Mouse (Mus musculus): ENCODE data around the gene Dpm3. TPM values are rescaled to one million over a fixed set of nuclear protein-coding genes. Genes with fewer than 3 reads are reported as not detected.

Dpm3 gene
- polyA plus RNA-seq, 1 experiment from 2014 or later: 120 TPM

GRCm38 (mm10) chr3:89250435-89251040 lies 8.6 kb upstream of the Dpm3 start:
- no peak overlapping the region for H3K9ac ChIP-seq (ENCODE audit: low read depth, low read length)
- H3K4me3 ChIP-seq (ENCODE audit: low read depth, low read length): no peak overlapping the region
- TF ChIP-seq CTCF (IDR thresholded peaks at IDR 0.05; ENCODE audit: low read depth): peak; percentile 89
- no peaks in the 10 kb centered on the region for H3K27me3 ChIP-seq (replicated peaks; ENCODE audit: control insufficient read depth, insufficient read depth, low read length)
- H3K36me3 ChIP-seq (ENCODE audit: control insufficient read depth, insufficient read depth): peaks cover 6% of the 10 kb centered on the region; the same call in 1 of the 2 replicates
- H3K4me1 ChIP-seq (replicated peaks; ENCODE audit: control insufficient read depth, insufficient read depth, low read length): 0 out of 2 replicates have a peak, but pooled peaks cover 12% of the 10 kb centered on the region
- no peak overlapping the region for H3K4me2 ChIP-seq (replicated peaks; ENCODE audit: low read depth)
- WGBS: 19% methylated on average over 7 of the region's 7 CpGs
- H3K9me3 ChIP-seq (ENCODE audit: control insufficient read depth): no peaks in the 10 kb centered on the region
- H3K27ac ChIP-seq (ENCODE audit: low read depth, low read length): peak overlapping the region; percentile 22; the same call in 1 of the 2 replicates
- ATAC-seq: 0 out of 2 replicates have a peak, but pooled peaks have one; percentile 17

GRCm38 (mm10) chr3:89251365-89251895 lies 7.7 kb upstream of the Dpm3 start:
- Histone ChIP-seq H3K4me2 (replicated peaks; ENCODE audit: low read depth) (peak overlapping the region; percentile 54), H3K9me3 (ENCODE audit: control insufficient read depth) (no peaks in the 10 kb centered on the region), H3K4me1 (replicated peaks; ENCODE audit: control insufficient read depth, insufficient read depth, low read length) (0 out of 2 replicates have a peak, but pooled peaks cover 12% of the 10 kb centered on the region), H3K9ac (ENCODE audit: low read depth, low read length) (no peak overlapping the region), H3K4me3 (ENCODE audit: low read depth, low read length) (no peak overlapping the region), H3K36me3 (ENCODE audit: control insufficient read depth, insufficient read depth) (peaks cover 6% of the 10 kb centered on the region; the same call in 1 of the 2 replicates), H3K27ac (ENCODE audit: low read depth, low read length) (peak overlapping the region; percentile 41; the same call in 1 of the 2 replicates), H3K27me3 (replicated peaks; ENCODE audit: control insufficient read depth, insufficient read depth, low read length) (no peaks in the 10 kb centered on the region)
- peak; percentile 16; the same call in 1 of the 2 replicates for TF ChIP-seq CTCF (IDR thresholded peaks at IDR 0.05; ENCODE audit: low read depth)
- WGBS: 12% methylated on average over 17 of the region's 17 CpGs
- peak; percentile 22; the same call in 1 of the 2 replicates for ATAC-seq

GRCm38 (mm10) chr3:89254994-89255393 lies 4.2 kb upstream of the Dpm3 start:
- Histone ChIP-seq H3K9me3 (ENCODE audit: control insufficient read depth) (no peaks in the 10 kb centered on the region), H3K4me3 (ENCODE audit: low read depth, low read length) (no peak overlapping the region), H3K36me3 (ENCODE audit: control insufficient read depth, insufficient read depth) (no peaks in the 10 kb centered on the region), H3K4me1 (replicated peaks; ENCODE audit: control insufficient read depth, insufficient read depth, low read length) (0 out of 2 replicates have a peak, but pooled peaks cover 12% of the 10 kb centered on the region), H3K27ac (ENCODE audit: low read depth, low read length) (no peak overlapping the region), H3K4me2 (replicated peaks; ENCODE audit: low read depth) (no peak overlapping the region), H3K27me3 (replicated peaks; ENCODE audit: control insufficient read depth, insufficient read depth, low read length) (no peaks in the 10 kb centered on the region), H3K9ac (ENCODE audit: low read depth, low read length) (no peak overlapping the region)
- TF ChIP-seq CTCF (IDR thresholded peaks at IDR 0.05; ENCODE audit: low read depth): no peak; the same call in 1 of the 2 replicates
- 0 out of 2 replicates have a peak, but pooled peaks have one; percentile 17 for ATAC-seq
- 63% methylated on average over 5 of the region's 5 CpGs for WGBS

GRCm38 (mm10) chr3:89256177-89256576 lies 3.0 kb upstream of the Dpm3 start:
- no peak overlapping the region for H3K4me2 ChIP-seq (replicated peaks; ENCODE audit: low read depth)
- 80% methylated on average over 5 of the region's 5 CpGs for WGBS
- H3K9me3 ChIP-seq (ENCODE audit: control insufficient read depth): no peaks in the 10 kb centered on the region
- no peak for ATAC-seq
- H3K27ac ChIP-seq (ENCODE audit: low read depth, low read length): no peak overlapping the region
- no peak for TF ChIP-seq CTCF (IDR thresholded peaks at IDR 0.05; ENCODE audit: low read depth)
- H3K4me3 ChIP-seq (ENCODE audit: low read depth, low read length): no peak overlapping the region
- no peak overlapping the region for H3K9ac ChIP-seq (ENCODE audit: low read depth, low read length)
- H3K27me3 ChIP-seq (replicated peaks; ENCODE audit: control insufficient read depth, insufficient read depth, low read length): no peaks in the 10 kb centered on the region
- H3K36me3 ChIP-seq (ENCODE audit: control insufficient read depth, insufficient read depth): no peaks in the 10 kb centered on the region
- 0 out of 2 replicates have a peak, but pooled peaks cover 12% of the 10 kb centered on the region for H3K4me1 ChIP-seq (replicated peaks; ENCODE audit: control insufficient read depth, insufficient read depth, low read length)

GRCm38 (mm10) chr3:89260211-89260610 lies 1.1 kb downstream of the Dpm3 start:
- TF ChIP-seq CTCF (IDR thresholded peaks at IDR 0.05; ENCODE audit: low read depth): no peak
- no peak overlapping the region for H3K27ac ChIP-seq (ENCODE audit: low read depth, low read length)
- H3K9me3 ChIP-seq (ENCODE audit: control insufficient read depth): no peaks in the 10 kb centered on the region
- H3K4me3 ChIP-seq (ENCODE audit: low read depth, low read length): no peak overlapping the region
- H3K27me3 ChIP-seq (replicated peaks; ENCODE audit: control insufficient read depth, insufficient read depth, low read length): no peaks in the 10 kb centered on the region
- no peak overlapping the region for H3K9ac ChIP-seq (ENCODE audit: low read depth, low read length)
- ATAC-seq: no peak
- no peaks in the 10 kb centered on the region for H3K36me3 ChIP-seq (ENCODE audit: control insufficient read depth, insufficient read depth)
- no peaks in the 10 kb centered on the region for H3K4me1 ChIP-seq (replicated peaks; ENCODE audit: control insufficient read depth, insufficient read depth, low read length)
- H3K4me2 ChIP-seq (replicated peaks; ENCODE audit: low read depth): no peak overlapping the region
- WGBS: 60% methylated on average over 3 of the region's 3 CpGs

- Histone ChIP-seq H3K9ac (ENCODE audit: low read depth, low read length) (no peak overlapping the region), H3K4me3 (ENCODE audit: low read depth, low read length) (no peak overlapping the region), H3K36me3 (ENCODE audit: control insufficient read depth, insufficient read depth) (no peaks in the 10 kb centered on the region), H3K9me3 (ENCODE audit: control insufficient read depth) (no peaks in the 10 kb centered on the region), H3K27ac (ENCODE audit: low read depth, low read length) (peak overlapping the region; percentile 28; the same call in 1 of the 2 replicates), H3K4me2 (replicated peaks; ENCODE audit: low read depth) (no peak overlapping the region), H3K4me1 (replicated peaks; ENCODE audit: control insufficient read depth, insufficient read depth, low read length) (no peaks in the 10 kb centered on the region), H3K27me3 (replicated peaks; ENCODE audit: control insufficient read depth, insufficient read depth, low read length) (no peaks in the 10 kb centered on the region)
- no peak for TF ChIP-seq CTCF (IDR thresholded peaks at IDR 0.05; ENCODE audit: low read depth)
- 61% methylated on average over 10 of the region's 10 CpGs for WGBS
- ATAC-seq: no peak
Measured at GRCm38 (mm10) chr3:89262417-89262816, 3.3 kb downstream of the Dpm3 start.

Data from intestine, postnatal 0 days (tissue).